16 mouse cellular contexts compared by ENCODE assay signal in genomic region chr6:55320894-55321293, GRCm38 (mm10). TPM values are rescaled to one million over a fixed set of nuclear protein-coding genes. Genes with fewer than 3 reads are reported as not detected.
DNase-seq lines count a peak whose midpoint lies in the region; ATAC-seq and TF ChIP-seq lines count a peak whose summit lies in the region.
"Had no signal": no experiment of that assay in that cellular context is flagged by ENCODE, and none has a peak within 500 bp of the region (broad histone marks: within the 10 kb centered on the region; RNA-seq: fewer than 3 reads in every experiment).

No protein-coding gene starts in this region.

- H3K27ac ChIP-seq in kidney, embryonic 14.5 days (ENCODE audit: low read depth, low read length), result no peak overlapping the region
- H3K27ac ChIP-seq in midbrain, postnatal 0 days (ENCODE audit: low read depth, low read length), result no peak overlapping the region

- TF ChIP-seq CTCF in midbrain, postnatal 0 days (IDR thresholded peaks at IDR 0.05), result no peak

- H3K36me3 ChIP-seq in kidney, embryonic 14.5 days (ENCODE audit: control insufficient read depth, insufficient read depth, low read length), result no peaks in the 10 kb centered on the region
- H3K36me3 ChIP-seq in midbrain, postnatal 0 days (ENCODE audit: insufficient read depth, low read length), result no peaks in the 10 kb centered on the region
- H3K36me3 ChIP-seq: lung, embryonic 15.5 days had no signal

- H3K27me3 ChIP-seq in kidney, embryonic 14.5 days (ENCODE audit: control insufficient read depth, insufficient read depth, low read length), result no peaks in the 10 kb centered on the region
- H3K27me3 ChIP-seq in midbrain, postnatal 0 days (ENCODE audit: insufficient read depth, low read length), result no peaks in the 10 kb centered on the region
- H3K27me3 ChIP-seq: lung, embryonic 15.5 days had no signal

- no peak overlapping the region for H3K4me3 ChIP-seq in kidney, embryonic 14.5 days (ENCODE audit: low read length)
- H3K4me3 ChIP-seq in midbrain, postnatal 0 days (ENCODE audit: low read depth, low read length), result no peak overlapping the region
- H3K4me3 ChIP-seq: lung, embryonic 15.5 days had no signal

- ATAC-seq in kidney, embryonic 14.5 days (ENCODE audit: low FRiP score, low TSS enrichment), result peak; percentile 44; the same call in 1 of the 2 replicates
- ATAC-seq in midbrain, postnatal 0 days (ENCODE audit: low FRiP score), result peak; percentile 18; the same call in 1 of the 2 replicates
- ATAC-seq: activated CD4-positive, CD25-positive, alpha-beta regulatory T cell, adult 4 months; intestine, embryonic 16.5 days had no signal

- intact Hi-C loops in heart, postnatal 10 days (cut with DNase I), result no loop called here

- DNase-seq in kidney, postnatal 14 days, result no peak
- DNase-seq in urinary bladder, postnatal 14 days (ENCODE audit: low spot score), result peak; percentile 25
- DNase-seq in urinary bladder, postnatal 10 days (ENCODE audit: low spot score), result no peak
- peak; percentile 52 to 59 for DNase-seq in heart, postnatal 10 days
- DNase-seq in midbrain, postnatal 0 days (ENCODE audit: low spot score), result no peak
- DNase-seq in adrenal gland, postnatal 10 days, result no peak
- DNase-seq in right cerebral cortex, postnatal 4 days, result no peak
- DNase-seq: cerebellum, postnatal 25 days; thymus, adult 2 months had no signal

- H3K9ac ChIP-seq in kidney, embryonic 14.5 days (ENCODE audit: low read depth, low read length), result no peak overlapping the region
- no peak overlapping the region for H3K9ac ChIP-seq in midbrain, postnatal 0 days (replicated peaks; ENCODE audit: low read length, poor library complexity, severe bottlenecking)
- H3K9ac ChIP-seq: lung, embryonic 15.5 days had no signal

- H3K4me2 ChIP-seq in kidney, embryonic 14.5 days (replicated peaks; ENCODE audit: low read depth, low read length), result no peak overlapping the region
- no peak overlapping the region for H3K4me2 ChIP-seq in midbrain, postnatal 0 days (ENCODE audit: low read depth, low read length, poor library complexity, severe bottlenecking)
- H3K4me2 ChIP-seq: lung, embryonic 15.5 days had no signal

- 80% methylated on average over 4 of the region's 4 CpGs for WGBS in kidney, embryonic 14.5 days
- 91% methylated on average over 4 of the region's 4 CpGs for WGBS in midbrain, postnatal 0 days

- H3K4me1 ChIP-seq in kidney, embryonic 14.5 days (ENCODE audit: control insufficient read depth, insufficient read depth, low read length), result 0 out of 2 replicates have a peak, but pooled peaks cover 4% of the 10 kb centered on the region
- no peaks in the 10 kb centered on the region for H3K4me1 ChIP-seq in midbrain, postnatal 0 days (ENCODE audit: insufficient read depth, low read length)

- no peaks in the 10 kb centered on the region for H3K9me3 ChIP-seq in kidney, embryonic 14.5 days (ENCODE audit: control insufficient read depth, low read length)
- H3K9me3 ChIP-seq in midbrain, postnatal 0 days (ENCODE audit: low read length), result no peaks in the 10 kb centered on the region
- H3K9me3 ChIP-seq: lung, embryonic 15.5 days had no signal

RNA-seq across cellular contexts. Expression of gene Aqp1, which starts 15.3 kb away (rescaled TPM):
- polyA plus RNA-seq in kidney, embryonic 14.5 days (2014; fragmentation: Nextera tagmentation; extraction: Ambion mirVana), result 2.8 and 5.5 TPM in 2 replicates
- 100 to 1,000 TPM; 195 to 252 TPM for total RNA-seq in heart, postnatal 10 days (2021)
- 2.2 and 13.2 TPM in 2 replicates for total RNA-seq in midbrain, postnatal 0 days (2014; rRNA removed)
- 0.63 and 1.1 TPM in 2 replicates for polyA plus RNA-seq in midbrain, postnatal 0 days (2015; fragmentation: Nextera tagmentation; extraction: Ambion mirVana)
- 100 to 1,000 TPM; 190 to 302 TPM for total RNA-seq in adrenal gland, postnatal 10 days (2021)

RNA-seq across cellular contexts. Expression of gene Ghrhr, which starts 55.2 kb away (rescaled TPM):
- not detected in 2 replicates for polyA plus RNA-seq in kidney, embryonic 14.5 days (2014; fragmentation: Nextera tagmentation; extraction: Ambion mirVana)
- total RNA-seq in heart, postnatal 10 days (2021), result not detected
- total RNA-seq in midbrain, postnatal 0 days (2014; rRNA removed), result not detected in 2 replicates
- polyA plus RNA-seq in midbrain, postnatal 0 days (2015; fragmentation: Nextera tagmentation; extraction: Ambion mirVana), result not detected in 2 replicates
- total RNA-seq in adrenal gland, postnatal 10 days (2021), result not detected
- total RNA-seq: layer of hippocampus, adult 8-10 months; left cerebral cortex, postnatal 25 days had no signal
- polyA plus RNA-seq: activated CD4-positive, CD25-positive, alpha-beta regulatory T cell, adult 4 months; heart, embryonic 14.5 days had no signal

Comparison
In these comparisons a context has a peak if more than half of its experiments do, and no peak if none do; other contexts are left out.
1. DNase-seq: peak in urinary bladder, postnatal 14 days (single experiment) and heart, postnatal 10 days (2 of 2); none in kidney, postnatal 14 days (single experiment), urinary bladder, postnatal 10 days (single experiment), midbrain, postnatal 0 days (single experiment), adrenal gland, postnatal 10 days (single experiment) and right cerebral cortex, postnatal 4 days (single experiment).
2. RNA of gene Aqp1, which starts 15.3 kb away (total RNA-seq): 190 to 302 TPM in adrenal gland, postnatal 10 days and 195 to 252 TPM in heart, postnatal 10 days; 2.2 to 13.2 TPM in midbrain, postnatal 0 days; every median in the first group is over 10 times any median in the second.